Mouse (Mus musculus): ENCODE measurements at regions not wholly inside any gene's neighbourhood (a gene's known extent, or its start where the extent isn't known, plus 50 kb on each side); places are given as distances from the start of the nearest gene placed in this dataset.

GRCm38 (mm10) chr8:126739768-126740167 lies 146.0 kb upstream of the Irf2bp2 start:
- TF ChIP-seq POLR2A (IDR thresholded peaks at IDR 0.05; ENCODE audit: low read depth, low read length) (no peak), CTCF (conservative IDR thresholded peaks at IDR 0.05; ENCODE audit: insufficient read depth, insufficient read length, low read depth, low read length) (no peak)

Measured in kidney, adult 2 months (tissue).